ENCODE assay signal across 30 mouse cellular contexts in genomic region chr7:107675224-107675623, GRCm38 (mm10). TPM values are rescaled to one million over a fixed set of nuclear protein-coding genes. Genes with fewer than 3 reads are reported as not detected.
DNase-seq lines count a peak whose midpoint lies in the region; ATAC-seq and TF ChIP-seq lines count a peak whose summit lies in the region.
"Had no signal": no experiment of that assay in that cellular context is flagged by ENCODE, and none has a peak within 500 bp of the region (broad histone marks: within the 10 kb centered on the region; RNA-seq: fewer than 3 reads in every experiment).

No protein-coding gene starts in this region.

- WGBS in intestine, embryonic 14.5 days: 71% methylated on average over 3 of the region's 3 CpGs
- WGBS in intestine, postnatal 0 days: 75% methylated on average over 3 of the region's 3 CpGs

- DNase-seq in intestine, embryonic 14.5 days (ENCODE audit: low spot score): no peak
- peak; percentile 39 for DNase-seq in R1 (ENCODE audit: low read depth, low spot score)
- DNase-seq in adipocyte (ENCODE audit: low spot score): no peak
- DNase-seq in urinary bladder, postnatal 36 days (ENCODE audit: low spot score in 2 of 2): no peak
- no peak for DNase-seq in embryo, embryonic 10.5 days (ENCODE audit: low spot score)
- DNase-seq: adrenal gland, adult 2 months; adrenal gland, postnatal 25 days; cerebellum, adult 18-20 months; cerebellum, adult 9-11 months; cerebellum, postnatal 36 days; embryo, embryonic 11 days; gastrocnemius, postnatal 14 days; heart, postnatal 36 days; kidney, adult 2 months had no signal

- ATAC-seq in intestine, embryonic 14.5 days (replicated peaks; ENCODE audit: low FRiP score, low TSS enrichment, low read depth): no peak
- ATAC-seq in intestine, postnatal 0 days: no peak
- peak; percentile 83 for ATAC-seq in common myeloid progenitor, adult 5-6 weeks (replicated peaks; ENCODE audit: low read depth, poor library complexity, severe bottlenecking)
- ATAC-seq in megakaryocyte-erythroid progenitor cell, adult 5-6 weeks (replicated peaks; ENCODE audit: low FRiP score, low TSS enrichment, poor library complexity, severe bottlenecking): peak; percentile 69
- ATAC-seq: forebrain, embryonic 16.5 days; Patski had no signal

- H3K4me2 ChIP-seq in intestine, embryonic 14.5 days (ENCODE audit: low read length): no peak overlapping the region
- H3K4me2 ChIP-seq in intestine, postnatal 0 days (replicated peaks; ENCODE audit: low read depth): no peak overlapping the region
- H3K4me2 ChIP-seq: embryonic facial prominence, embryonic 12.5 days; heart, embryonic 13.5 days; hindbrain, embryonic 15.5 days had no signal

- no peak for TF ChIP-seq CTCF in intestine, postnatal 0 days (IDR thresholded peaks at IDR 0.05; ENCODE audit: low read depth)

- H3K9ac ChIP-seq in intestine, embryonic 14.5 days (ENCODE audit: low read length): no peak overlapping the region
- H3K9ac ChIP-seq in intestine, postnatal 0 days (ENCODE audit: low read depth, low read length): no peak overlapping the region
- H3K9ac ChIP-seq: embryonic facial prominence, embryonic 12.5 days; heart, embryonic 13.5 days; hindbrain, embryonic 15.5 days had no signal

- 0 out of 2 replicates have a peak, but pooled peaks cover 2% of the 10 kb centered on the region for H3K36me3 ChIP-seq in intestine, embryonic 14.5 days (ENCODE audit: control insufficient read depth, insufficient read depth, low read length)
- no peaks in the 10 kb centered on the region for H3K36me3 ChIP-seq in intestine, postnatal 0 days (ENCODE audit: control insufficient read depth, insufficient read depth)
- H3K36me3 ChIP-seq: hindbrain, embryonic 15.5 days had no signal

- H3K9me3 ChIP-seq in intestine, embryonic 14.5 days (ENCODE audit: control insufficient read depth, low read length): no peaks in the 10 kb centered on the region
- no peaks in the 10 kb centered on the region for H3K9me3 ChIP-seq in intestine, postnatal 0 days (ENCODE audit: control insufficient read depth)
- H3K9me3 ChIP-seq: embryonic facial prominence, embryonic 12.5 days; heart, embryonic 13.5 days; hindbrain, embryonic 15.5 days had no signal

- no peak overlapping the region for H3K4me3 ChIP-seq in intestine, embryonic 14.5 days (ENCODE audit: low read depth, low read length)
- no peak overlapping the region for H3K4me3 ChIP-seq in intestine, postnatal 0 days (ENCODE audit: low read depth, low read length)
- H3K4me3 ChIP-seq: embryonic facial prominence, embryonic 12.5 days; erythroblast, embryonic 14.5 days; heart, embryonic 13.5 days; hindbrain, embryonic 15.5 days had no signal

- H3K27ac ChIP-seq in intestine, embryonic 14.5 days (ENCODE audit: low read depth): 0 out of 2 replicates have a peak overlapping the region, but pooled peaks have one; percentile 29
- H3K27ac ChIP-seq in intestine, postnatal 0 days (ENCODE audit: low read depth, low read length): no peak overlapping the region
- H3K27ac ChIP-seq: heart, embryonic 13.5 days; hindbrain, embryonic 15.5 days had no signal

- H3K27me3 ChIP-seq in intestine, embryonic 14.5 days (replicated peaks; ENCODE audit: control insufficient read depth, insufficient read depth, low read length): no peaks in the 10 kb centered on the region
- H3K27me3 ChIP-seq in intestine, postnatal 0 days (replicated peaks; ENCODE audit: control insufficient read depth, insufficient read depth, low read length): no peaks in the 10 kb centered on the region
- H3K27me3 ChIP-seq: CH12.LX; embryonic facial prominence, embryonic 12.5 days; heart, embryonic 13.5 days; hindbrain, embryonic 15.5 days; Patski had no signal

- no peaks in the 10 kb centered on the region for H3K4me1 ChIP-seq in intestine, embryonic 14.5 days (replicated peaks; ENCODE audit: control insufficient read depth, insufficient read depth, low read length)
- H3K4me1 ChIP-seq in intestine, postnatal 0 days (replicated peaks; ENCODE audit: control insufficient read depth, insufficient read depth, low read length): 0 out of 2 replicates have a peak, but pooled peaks cover 4% of the 10 kb centered on the region
- H3K4me1 ChIP-seq: hindbrain, embryonic 15.5 days had no signal

RNA-seq across cellular contexts. Expression of gene 5330417H12Rik, which starts 50.3 kb away (rescaled TPM):
- not detected in 2 replicates for polyA plus RNA-seq in intestine, embryonic 14.5 days (2014; fragmentation: Nextera tagmentation; extraction: Ambion mirVana)
- polyA plus RNA-seq in intestine, postnatal 0 days (2015; fragmentation: Nextera tagmentation; extraction: Ambion mirVana): not detected in 2 replicates
- not detected in 2 replicates for total RNA-seq in common myeloid progenitor, adult 5-6 weeks (2017)
- total RNA-seq in megakaryocyte-erythroid progenitor cell, adult 5-6 weeks (2014; fragmentation: Nextera tagmentation): not detected in 2 replicates
- not detected in 2 replicates for total RNA-seq in megakaryocyte-erythroid progenitor cell, adult 5-6 weeks (2017)
- total RNA-seq: adrenal gland, adult 2 months; adrenal gland, postnatal 25 days; CH12.LX; gastrocnemius, adult 18-20 months; gastrocnemius, postnatal 14 days; heart, adult 8-10 months; heart, postnatal 36 days had no signal
- polyA plus RNA-seq: adrenal gland, adult 2 months; erythroblast, embryonic 14.5 days; forebrain, embryonic 11.5 days; forebrain, embryonic 16.5 days; frontal cortex, adult 2 months; heart, embryonic 13.5 days; heart, postnatal 0 days; hindbrain, embryonic 11.5 days; hindbrain, embryonic 15.5 days; kidney, adult 2 months; Patski had no signal

Comparison
In these comparisons a context has a peak if more than half of its experiments do, and no peak if none do; other contexts are left out.
1. ATAC-seq: peak in common myeloid progenitor, adult 5-6 weeks (single experiment) and megakaryocyte-erythroid progenitor cell, adult 5-6 weeks (single experiment); none in intestine, embryonic 14.5 days (single experiment) and intestine, postnatal 0 days (single experiment).